Mouse (Mus musculus) lung, postnatal 0 days (tissue): ENCODE data around the gene Fam178b. TPM values are rescaled to one million over a fixed set of nuclear protein-coding genes. Genes with fewer than 3 reads are reported as not detected.
"Not testable (repeated sequence)": the region's sequence is repeated elsewhere in the genome, so short reads cannot be mapped to it uniquely, and the experiment has no call there.

Experiments used
- ATAC-seq: fragments of 200-750 bp; cut with Nextera tagmentation; 2 replicates; pipeline ENCODE4 v1.8.0; 2017; ENCODE audit warnings: moderate library complexity
- DNase-seq: peaks from one replicate; pipeline ENCODE4 v3.0.0-alpha.2; 2016; ENCODE audit warnings: low spot score
- H3K27ac ChIP-seq: fragments of 300-500 bp; sonication (generic); 2 replicates; pipeline ENCODE4 v1.5.1; 2014; ENCODE audit warnings: antibody characterized with exemption, mild to moderate bottlenecking, low read length, mixed read lengths
- H3K27me3 ChIP-seq: fragments of 300-500 bp; sonication (generic); replicated peaks from 2 replicates; pipeline ENCODE4 v1.6.1; 2014; ENCODE audit warnings: low read length, mixed read lengths; ENCODE audit not compliant: insufficient read depth
- H3K36me3 ChIP-seq: fragments of 300-500 bp; sonication (generic); 2 replicates; pipeline ENCODE4 v1.6.1; 2014; ENCODE audit warnings: low read length, mixed read lengths; ENCODE audit not compliant: insufficient read depth
- H3K4me1 ChIP-seq: fragments of 300-500 bp; sonication (generic); 2 replicates; pipeline ENCODE4 v1.6.1; 2014; ENCODE audit warnings: antibody characterized with exemption, low read depth, low read length, mixed read lengths; ENCODE audit not compliant: insufficient read depth
- H3K4me2 ChIP-seq: fragments of 300-500 bp; sonication (generic); replicated peaks from 2 replicates; pipeline ENCODE4 v1.6.1; 2014; ENCODE audit warnings: low read depth, mild to moderate bottlenecking, low read length, moderate library complexity, mixed read lengths
- H3K4me3 ChIP-seq: fragments of 300-500 bp; sonication (generic); 2 replicates; pipeline ENCODE4 v1.5.1; 2014; ENCODE audit warnings: low read depth, low read length
- H3K9ac ChIP-seq: fragments of 300-500 bp; sonication (generic); replicated peaks from 2 replicates; pipeline ENCODE4 v1.6.1; 2014; ENCODE audit warnings: low read depth, mild to moderate bottlenecking
- H3K9me3 ChIP-seq: fragments of 300-500 bp; sonication (generic); 2 replicates; pipeline ENCODE4 v1.6.1; 2016; ENCODE audit warnings: low read length, mixed read lengths
- CTCF ChIP-seq: IDR thresholded peaks from 2 replicates; pipeline ENCODE4 v1.5.1; 2016; ENCODE audit warnings: antibody characterized with exemption, mild to moderate bottlenecking
- EP300 ChIP-seq: IDR thresholded peaks from 2 replicates; pipeline ENCODE4 v1.6.1; 2016; ENCODE audit warnings: antibody characterized with exemption, mild to moderate bottlenecking, control low read depth
- WGBS: fragments of 180-500 bp; shearing (Covaris S2); extraction: QIAGEN DNeasy Blood & Tissue Kit; methylation state at CpG from one replicate; pipeline ENCODE4 v1.1.7; 2014; 5-methylcytosine and 5-hydroxymethylcytosine counted together
- polyA plus RNA-seq: library from polyadenylated mRNA; unstranded; fragments of >200 nt; fragmentation: Nextera tagmentation; extraction: Ambion mirVana; gene quantifications from 2 replicates; pipeline ENCODE4 v1.2.1, GENCODE M21; 2015

Gene Fam178b
- polyA plus RNA-seq, 1 experiment from 2014 or later = 5.1 TPM

GRCm38 (mm10) chr1:36615958-36616357, 67.0 kb downstream of the Fam178b start:
- H3K4me1 ChIP-seq, H3K36me3 ChIP-seq, H3K9me3 ChIP-seq, H3K4me2 ChIP-seq, H3K9ac ChIP-seq, H3K27ac ChIP-seq, DNase-seq, H3K4me3 ChIP-seq, H3K27me3 ChIP-seq, ATAC-seq: not testable (repeated sequence)
- peak; percentile 53 for TF ChIP-seq CTCF
- WGBS = 89% methylated on average over 5 of the region's 5 CpGs

- Histone ChIP-seq H3K9ac (no peak overlapping the region), H3K36me3 (no peaks in the 10 kb centered on the region), H3K4me2 (no peak overlapping the region), H3K27ac (no peak overlapping the region), H3K9me3 (no peaks in the 10 kb centered on the region), H3K4me1 (peaks cover 3% of the 10 kb centered on the region; the same call in 1 of the 2 replicates), H3K27me3 (no peaks in the 10 kb centered on the region), H3K4me3 (no peak overlapping the region)
- no peak for TF ChIP-seq CTCF
- TF ChIP-seq EP300 = no peak
- no peak for ATAC-seq
- no peak for DNase-seq
- WGBS = 69% methylated on average over 8 of the region's 8 CpGs
These were observed 67.8 kb downstream of the Fam178b start for GRCm38 (mm10) chr1:36615188-36615587.

- no peak overlapping the region for H3K4me2 ChIP-seq
- 90% methylated on average over 1 of the region's 1 CpGs for WGBS
- no peaks in the 10 kb centered on the region for H3K9me3 ChIP-seq
- H3K4me1 ChIP-seq = peaks cover 3% of the 10 kb centered on the region; the same call in 1 of the 2 replicates
- no peaks in the 10 kb centered on the region for H3K27me3 ChIP-seq
- no peak overlapping the region for H3K27ac ChIP-seq
- ATAC-seq = no peak
- H3K9ac ChIP-seq = no peak overlapping the region
- H3K4me3 ChIP-seq = no peak overlapping the region
- TF ChIP-seq EP300 (no peak), CTCF (no peak)
- no peaks in the 10 kb centered on the region for H3K36me3 ChIP-seq
- no peak for DNase-seq
These were observed 68.4 kb downstream of the Fam178b start for GRCm38 (mm10) chr1:36614584-36614983.

- H3K27me3 ChIP-seq = no peaks in the 10 kb centered on the region
- WGBS = 96% methylated on average over 10 of the region's 10 CpGs
- DNase-seq (no peak), ATAC-seq (no peak)
- no peaks in the 10 kb centered on the region for H3K9me3 ChIP-seq
- H3K4me1 ChIP-seq = peaks cover 3% of the 10 kb centered on the region; the same call in 1 of the 2 replicates
- TF ChIP-seq EP300 (no peak), CTCF (no peak)
- no peaks in the 10 kb centered on the region for H3K36me3 ChIP-seq
- H3K27ac ChIP-seq = no peak overlapping the region
- H3K9ac ChIP-seq = no peak overlapping the region
- no peak overlapping the region for H3K4me2 ChIP-seq
- no peak overlapping the region for H3K4me3 ChIP-seq
These were observed 69.5 kb downstream of the Fam178b start for GRCm38 (mm10) chr1:36613374-36613895.

GRCm38 (mm10) chr1:36612362-36612761, 70.6 kb downstream of the Fam178b start:
- TF ChIP-seq CTCF (no peak), EP300 (no peak)
- no peak overlapping the region for H3K4me3 ChIP-seq
- no peaks in the 10 kb centered on the region for H3K36me3 ChIP-seq
- WGBS = 69% methylated on average over 6 of the region's 6 CpGs
- H3K27ac ChIP-seq = no peak overlapping the region
- no peak for DNase-seq
- ATAC-seq = no peak
- H3K4me1 ChIP-seq = peaks cover 3% of the 10 kb centered on the region; the same call in 1 of the 2 replicates
- H3K4me2 ChIP-seq = no peak overlapping the region
- H3K9ac ChIP-seq = no peak overlapping the region
- H3K9me3 ChIP-seq = no peaks in the 10 kb centered on the region
- no peaks in the 10 kb centered on the region for H3K27me3 ChIP-seq

- WGBS = 54% methylated on average over 13 of the region's 13 CpGs
- TF ChIP-seq CTCF = no peak
- no peak for TF ChIP-seq EP300
- Histone ChIP-seq H3K27me3 (no peaks in the 10 kb centered on the region), H3K4me2 (no peak overlapping the region), H3K36me3 (no peaks in the 10 kb centered on the region), H3K4me3 (no peak overlapping the region), H3K9me3 (no peaks in the 10 kb centered on the region), H3K9ac (no peak overlapping the region), H3K4me1 (peaks cover 3% of the 10 kb centered on the region; the same call in 1 of the 2 replicates), H3K27ac (no peak overlapping the region)
- DNase-seq = no peak
- ATAC-seq = peak; percentile 25; the same call in 1 of the 2 replicates
These were observed 71.4 kb downstream of the Fam178b start for GRCm38 (mm10) chr1:36611449-36612123.
